Mouse (Mus musculus) layer of hippocampus, adult 11-12 months (tissue): ENCODE data around the gene Ppard.

ENCODE experiments used
- DNase-seq: peaks from one replicate; pipeline ENCODE4 v3.0.0; 2022; ENCODE audit warnings: low spot score

Ppard gene

DNA sequence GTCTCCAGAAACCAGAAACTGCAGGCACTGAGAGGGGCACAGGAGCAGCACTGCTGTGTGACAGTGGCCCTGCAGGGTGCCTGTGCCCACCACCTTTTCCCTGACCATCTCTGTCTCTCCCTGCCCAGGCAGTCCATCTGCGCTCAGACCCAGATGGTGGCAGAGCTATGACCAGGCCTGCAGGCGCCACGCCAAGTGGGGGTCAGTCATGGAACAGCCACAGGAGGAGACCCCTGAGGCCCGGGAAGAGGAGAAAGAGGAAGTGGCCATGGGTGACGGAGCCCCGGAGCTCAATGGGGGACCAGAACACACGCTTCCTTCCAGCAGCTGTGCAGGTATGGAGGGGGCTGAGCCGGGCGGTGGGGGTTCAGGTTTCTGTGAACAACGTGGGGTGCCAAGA, 53.6 kb downstream of the Ppard start:
- DNase-seq = no peak

DNA sequence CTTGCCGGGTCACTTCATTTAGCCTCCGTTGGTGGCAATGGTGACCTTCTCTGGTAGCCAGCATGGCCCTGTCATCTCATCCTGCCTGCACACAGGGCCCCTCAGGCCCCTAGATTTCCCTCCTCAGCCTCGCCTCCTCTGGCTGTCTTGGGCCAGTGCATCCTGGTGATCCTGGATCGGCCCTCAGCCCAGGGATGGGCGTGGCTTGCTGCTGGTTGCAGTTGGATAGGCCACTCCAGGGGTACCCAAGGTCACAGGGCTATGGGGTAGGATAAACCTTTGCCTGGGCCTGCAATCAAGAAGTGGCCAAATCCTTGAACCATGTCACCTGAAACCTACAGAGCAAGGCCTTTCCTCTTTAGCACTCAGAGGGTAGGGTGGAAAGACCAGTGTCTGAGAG, 54.5 kb downstream of the Ppard start:
- DNase-seq = no peak

DNA sequence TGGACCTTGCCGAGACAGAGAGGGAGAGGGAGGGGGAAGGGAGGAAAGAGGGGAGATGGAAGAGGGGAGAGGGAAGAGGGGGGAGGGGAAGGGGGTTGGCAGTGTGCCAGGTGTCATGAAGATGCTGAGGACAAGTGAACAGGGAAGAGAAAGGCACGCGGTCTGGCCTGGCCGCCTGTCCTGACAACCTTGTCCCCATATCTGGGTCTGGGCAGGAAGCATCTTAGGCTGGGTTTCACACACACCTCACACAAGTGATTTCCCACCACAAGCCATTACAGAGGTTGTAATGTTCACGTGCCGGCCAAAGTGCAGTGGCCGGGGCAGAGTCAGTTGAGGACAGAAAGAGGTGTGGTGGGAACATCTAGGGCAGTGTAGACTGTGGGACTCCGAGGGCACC, 55.1 kb downstream of the Ppard start:
- DNase-seq = no peak

DNA sequence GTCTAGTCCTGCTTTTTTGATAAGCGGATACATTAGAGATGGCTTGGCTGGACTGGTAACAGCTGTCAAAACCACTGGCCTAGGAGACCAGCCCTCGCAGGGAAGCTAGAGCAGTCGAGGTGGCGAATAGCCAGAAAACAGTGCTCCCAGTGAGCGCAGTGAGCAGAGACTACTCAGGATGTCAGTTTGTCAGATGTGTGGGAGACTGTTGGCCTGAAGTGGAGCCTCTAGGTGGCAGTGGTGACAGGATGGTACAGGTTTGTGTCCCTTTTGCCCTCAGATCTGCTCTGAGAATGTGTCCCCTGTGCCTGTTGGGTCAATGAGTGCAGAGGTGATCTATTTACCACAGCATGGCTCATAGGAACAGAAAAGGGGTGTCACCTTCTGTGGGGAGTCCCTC, 55.5 kb downstream of the Ppard start:
- no peak for DNase-seq

DNA sequence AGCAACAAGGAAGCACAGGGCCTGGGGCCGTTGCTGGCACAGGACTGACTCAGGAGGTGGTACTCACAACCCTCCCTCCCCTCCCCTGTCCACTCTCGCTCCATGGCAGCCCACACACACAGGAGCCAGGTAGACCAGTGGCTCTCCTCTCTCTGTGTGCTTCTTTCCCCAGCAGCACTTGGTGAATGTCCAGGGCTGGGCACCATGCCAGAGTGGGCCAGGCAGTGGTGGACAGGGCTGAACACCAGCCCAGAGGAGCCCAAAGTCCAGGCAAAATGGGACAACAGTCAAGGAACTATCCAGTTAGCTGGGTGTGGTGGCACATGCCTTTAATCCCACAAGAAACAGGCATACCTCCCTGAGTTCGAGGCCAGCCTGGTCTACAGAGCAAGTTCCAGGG, 57.8 kb downstream of the Ppard start:
- DNase-seq = peak; percentile 61

DNA sequence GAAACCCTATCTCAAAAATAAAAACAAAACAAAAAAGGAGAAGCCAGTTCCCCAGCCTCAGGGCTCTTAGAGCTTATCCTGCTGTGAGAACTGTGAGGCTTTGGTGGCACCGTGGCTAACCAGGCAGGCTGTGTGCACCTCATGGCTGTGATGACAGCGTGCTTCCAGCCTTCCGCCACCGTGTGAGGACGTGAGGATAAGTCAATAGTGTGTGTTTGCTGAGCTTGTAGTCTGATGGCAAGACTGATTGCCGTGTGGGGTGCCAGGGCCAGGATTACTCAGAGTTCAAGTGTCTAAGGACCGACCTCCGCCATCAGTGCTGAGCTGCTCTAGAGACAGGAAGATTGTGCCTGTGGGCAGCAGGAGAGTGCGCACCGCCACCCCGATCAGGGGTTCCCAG, 58.2 kb downstream of the Ppard start:
- no peak for DNase-seq

DNA sequence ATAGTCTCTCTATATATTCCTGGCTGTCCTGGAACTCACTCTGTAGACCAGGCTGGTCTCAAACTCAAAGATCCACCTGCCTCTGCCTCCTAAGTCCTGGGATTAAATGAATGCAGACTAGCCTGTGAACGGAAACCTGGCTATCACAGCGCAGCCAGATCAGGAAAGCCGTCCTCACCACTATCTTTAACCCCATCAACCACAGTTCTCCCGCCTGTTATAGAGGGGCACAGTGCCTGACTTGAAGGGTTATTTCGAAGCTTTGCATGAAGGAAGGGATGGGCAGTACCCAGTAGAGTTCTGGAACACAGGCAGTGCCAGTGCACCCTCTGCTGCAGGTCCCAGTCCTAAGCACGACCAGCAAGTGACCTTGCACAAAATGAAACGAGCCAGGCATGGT, 58.8 kb downstream of the Ppard start:
- DNase-seq = no peak

DNA sequence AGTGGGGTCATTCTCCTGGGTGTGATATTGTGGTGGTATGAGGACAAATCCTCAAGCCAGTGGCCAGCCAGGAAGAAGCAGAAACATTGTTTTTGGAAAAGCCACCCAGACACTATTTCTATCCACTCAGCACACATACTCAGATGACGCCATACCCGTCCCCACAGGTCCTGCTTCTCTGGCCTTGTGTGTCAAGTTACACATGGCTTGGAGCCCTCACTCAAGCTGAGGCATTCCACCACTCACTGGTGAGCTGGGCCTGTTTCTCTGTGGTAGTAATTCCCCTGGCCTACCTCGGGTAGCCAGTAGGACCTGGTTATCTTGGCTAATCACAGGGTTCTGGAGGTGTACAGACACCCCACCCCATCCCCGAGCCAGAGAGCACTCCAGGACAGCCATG, 61.2 kb downstream of the Ppard start:
- no peak for DNase-seq

DNA sequence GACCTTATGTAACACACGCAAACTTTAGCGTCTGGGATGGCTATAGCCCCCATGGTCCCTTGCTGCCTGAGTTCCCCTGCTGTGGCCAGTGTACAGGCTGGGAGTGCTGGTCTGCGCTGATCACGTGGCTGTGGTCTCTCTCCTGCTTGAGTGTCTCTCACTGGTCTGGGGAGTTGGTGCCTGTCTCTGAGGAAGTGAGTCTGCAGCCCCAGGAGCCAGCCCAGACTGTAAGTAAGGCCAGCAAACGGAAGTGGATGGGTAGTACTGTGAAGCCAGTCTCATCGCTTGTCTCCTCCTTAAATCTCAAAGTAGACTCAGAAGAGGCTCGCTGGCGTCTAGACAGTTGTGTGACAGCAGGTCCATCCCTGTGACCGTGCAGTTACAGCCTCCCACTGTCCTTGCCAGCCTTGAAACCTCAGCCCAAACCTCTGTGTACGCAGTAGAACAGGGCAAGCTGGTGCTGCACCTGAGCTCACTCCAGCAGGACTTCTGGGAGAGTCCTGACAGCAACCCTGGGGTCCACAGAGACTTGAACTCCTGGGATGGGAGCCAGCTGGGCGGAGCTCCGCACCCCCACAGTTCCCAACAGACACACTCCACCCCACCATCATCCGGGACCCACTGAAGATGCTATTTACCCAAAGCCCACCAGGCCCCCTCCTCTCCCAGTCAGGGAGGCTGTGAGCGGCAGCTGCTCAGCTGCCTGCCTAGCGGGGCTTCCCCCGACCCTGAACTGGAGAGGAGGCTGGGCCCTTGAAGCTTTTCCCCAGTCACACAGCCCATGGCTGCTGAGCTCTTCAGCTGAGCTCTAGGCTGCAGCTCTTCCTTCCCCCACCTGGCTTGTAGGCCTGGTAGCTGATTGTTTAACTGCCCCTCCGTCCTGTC, 62.2 kb downstream of the Ppard start:
- peak; percentile 69 for DNase-seq

DNA sequence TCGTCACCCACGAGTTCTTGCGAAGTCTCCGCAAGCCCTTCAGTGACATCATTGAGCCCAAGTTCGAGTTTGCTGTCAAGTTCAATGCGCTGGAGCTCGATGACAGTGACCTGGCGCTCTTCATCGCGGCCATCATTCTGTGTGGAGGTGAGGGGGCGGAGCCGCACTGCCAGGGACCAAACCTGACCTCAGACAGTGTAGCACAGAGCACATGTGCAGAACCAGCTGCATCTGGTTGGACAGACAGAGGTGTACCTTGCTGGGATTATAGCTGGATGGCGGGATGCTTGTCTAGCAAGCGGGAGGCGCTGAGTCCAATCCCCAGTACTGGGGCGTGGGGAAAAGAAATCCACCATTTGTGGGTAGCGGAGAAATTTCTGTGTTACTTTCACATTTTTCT, 66.4 kb downstream of the Ppard start:
- no peak for DNase-seq

DNA sequence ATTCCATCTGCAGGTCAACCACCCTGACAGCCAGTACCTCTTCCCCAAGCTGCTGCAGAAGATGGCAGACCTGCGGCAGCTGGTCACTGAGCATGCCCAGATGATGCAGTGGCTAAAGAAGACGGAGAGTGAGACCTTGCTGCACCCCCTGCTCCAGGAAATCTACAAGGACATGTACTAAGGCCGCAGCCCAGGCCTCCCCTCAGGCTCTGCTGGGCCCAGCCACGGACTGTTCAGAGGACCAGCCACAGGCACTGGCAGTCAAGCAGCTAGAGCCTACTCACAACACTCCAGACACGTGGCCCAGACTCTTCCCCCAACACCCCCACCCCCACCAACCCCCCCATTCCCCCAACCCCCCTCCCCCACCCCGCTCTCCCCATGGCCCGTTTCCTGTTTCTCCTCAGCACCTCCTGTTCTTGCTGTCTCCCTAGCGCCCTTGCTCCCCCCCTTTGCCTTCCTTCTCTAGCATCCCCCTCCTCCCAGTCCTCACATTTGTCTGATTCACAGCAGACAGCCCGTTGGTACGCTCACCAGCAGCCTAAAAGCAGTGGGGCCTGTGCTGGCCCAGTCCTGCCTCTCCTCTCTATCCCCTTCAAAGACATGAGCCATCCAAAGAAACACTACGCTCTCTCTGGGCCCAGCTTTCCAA, 67.3 kb downstream of the Ppard start:
- no peak for DNase-seq

DNA sequence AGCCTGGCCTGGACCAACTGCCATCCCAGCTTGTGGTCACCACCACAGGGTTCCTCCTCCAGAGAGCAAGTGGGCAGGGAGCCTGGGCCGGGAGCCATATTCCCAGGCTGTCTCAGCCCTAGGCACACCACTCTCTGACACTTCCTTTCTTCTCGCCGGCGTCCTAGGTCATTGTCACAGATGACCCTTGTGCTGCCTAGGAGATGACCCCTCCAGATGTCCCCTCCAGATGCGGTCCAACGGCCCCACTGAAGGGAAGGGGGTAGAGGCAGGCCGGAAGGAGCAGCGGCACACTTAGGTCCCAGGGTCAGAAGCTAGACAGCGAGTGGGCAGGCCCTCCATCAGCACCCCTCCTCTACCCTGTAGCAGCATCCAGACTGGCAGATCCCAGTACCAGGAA, 67.8 kb downstream of the Ppard start:
- DNase-seq = no peak

DNA sequence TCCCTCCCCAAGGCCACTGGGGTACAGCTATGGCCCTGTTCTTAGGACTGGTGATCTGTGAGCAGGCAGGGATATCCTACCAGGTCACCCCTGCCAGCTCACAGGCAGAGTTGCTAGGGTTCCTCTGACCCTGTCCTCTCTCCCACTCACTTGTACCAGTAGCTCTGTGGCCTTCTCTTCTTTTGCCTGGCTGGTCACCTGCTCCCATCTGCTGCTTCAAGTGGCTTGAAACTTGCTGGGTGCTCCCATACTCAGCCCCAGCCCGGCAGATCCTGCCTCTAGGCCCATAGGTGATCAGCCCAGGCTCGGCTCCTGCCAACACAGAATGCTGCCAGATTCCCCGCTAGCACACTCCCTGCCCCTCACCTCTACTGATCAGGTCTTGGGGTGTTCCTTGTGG, 68.3 kb downstream of the Ppard start:
- DNase-seq = no peak

DNA sequence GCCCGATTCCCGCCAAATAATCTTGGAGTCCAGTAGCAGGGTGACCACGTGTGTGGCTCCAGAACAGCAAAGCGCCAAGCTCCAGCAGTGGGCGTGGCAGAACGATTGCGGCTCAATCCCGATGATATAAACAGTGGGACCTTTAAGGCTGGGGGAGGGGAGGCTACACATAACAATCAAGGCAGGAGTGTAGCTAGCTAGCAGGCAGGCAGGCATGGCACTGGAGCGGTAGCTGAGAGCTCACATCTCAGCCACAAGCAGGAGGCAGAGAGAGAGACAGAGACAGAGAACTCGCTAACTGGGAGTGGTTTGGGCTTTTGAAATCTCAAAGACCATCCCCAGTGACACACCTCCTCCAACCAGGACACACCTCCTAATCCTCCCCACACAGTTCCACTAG, 72.7 kb downstream of the Ppard start:
- DNase-seq = no peak

DNA sequence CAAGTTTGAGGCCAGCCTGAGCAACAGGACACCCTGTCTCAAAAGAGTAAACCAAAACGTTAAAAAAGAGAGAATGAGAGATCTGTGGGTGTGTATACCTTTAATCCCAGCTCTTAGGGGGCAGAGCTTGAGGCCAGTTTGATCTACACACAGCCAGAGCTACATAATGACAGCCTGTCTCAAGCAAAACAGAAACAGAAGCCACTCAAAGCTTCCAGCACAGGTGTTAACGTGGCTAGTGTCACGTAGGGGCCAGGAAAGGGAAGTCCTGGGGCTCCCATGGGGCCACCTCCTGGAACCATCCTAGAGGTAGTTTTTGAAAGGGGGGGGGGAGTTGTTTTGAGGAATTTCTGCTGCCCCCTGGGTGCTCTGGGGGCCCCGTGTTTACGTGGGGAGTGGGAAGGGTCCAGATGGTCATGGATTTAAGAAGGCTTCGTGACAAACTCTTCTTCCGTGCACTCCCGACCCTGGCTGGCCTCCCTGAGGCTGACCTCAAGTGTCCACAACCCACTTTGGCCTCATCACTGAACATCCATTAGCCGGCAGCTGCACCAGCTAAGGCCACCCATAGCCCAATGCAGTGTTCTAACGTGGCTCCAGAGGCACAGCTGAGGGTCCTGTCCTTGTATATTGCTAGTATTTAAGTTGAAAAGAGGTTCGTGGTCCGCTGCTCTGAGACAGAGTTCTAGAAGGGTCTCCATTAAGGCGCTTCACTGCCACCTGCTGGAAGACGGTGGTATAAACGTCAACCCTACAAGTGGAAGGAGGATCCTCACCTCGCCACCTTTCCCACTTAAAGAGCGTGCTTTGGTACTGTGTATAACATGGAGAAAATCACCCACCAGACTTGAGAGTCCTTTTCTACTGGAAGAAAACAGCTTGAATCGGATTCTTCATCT, 76.0 kb downstream of the Ppard start:
- DNase-seq = peak; percentile 93

DNA sequence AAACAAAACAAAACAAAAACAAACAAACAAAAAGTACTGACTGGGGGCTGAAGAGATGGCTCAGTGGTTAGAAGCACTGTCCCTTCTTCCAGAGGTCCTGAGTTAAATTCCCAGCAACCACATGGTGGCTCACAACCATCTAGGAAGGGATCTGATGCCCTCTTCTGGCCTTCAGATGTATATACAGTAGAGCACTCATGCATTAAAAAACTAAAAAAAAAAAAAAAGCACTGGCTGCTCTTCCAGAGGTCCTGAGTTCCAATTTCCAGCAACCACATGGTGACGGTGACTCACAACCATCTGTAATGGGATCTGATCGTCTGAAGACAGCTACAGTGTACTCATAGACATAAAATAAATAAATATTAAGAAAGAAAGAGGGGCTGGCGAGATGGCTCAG, 78.3 kb downstream of the Ppard start:
- no peak for DNase-seq

DNA sequence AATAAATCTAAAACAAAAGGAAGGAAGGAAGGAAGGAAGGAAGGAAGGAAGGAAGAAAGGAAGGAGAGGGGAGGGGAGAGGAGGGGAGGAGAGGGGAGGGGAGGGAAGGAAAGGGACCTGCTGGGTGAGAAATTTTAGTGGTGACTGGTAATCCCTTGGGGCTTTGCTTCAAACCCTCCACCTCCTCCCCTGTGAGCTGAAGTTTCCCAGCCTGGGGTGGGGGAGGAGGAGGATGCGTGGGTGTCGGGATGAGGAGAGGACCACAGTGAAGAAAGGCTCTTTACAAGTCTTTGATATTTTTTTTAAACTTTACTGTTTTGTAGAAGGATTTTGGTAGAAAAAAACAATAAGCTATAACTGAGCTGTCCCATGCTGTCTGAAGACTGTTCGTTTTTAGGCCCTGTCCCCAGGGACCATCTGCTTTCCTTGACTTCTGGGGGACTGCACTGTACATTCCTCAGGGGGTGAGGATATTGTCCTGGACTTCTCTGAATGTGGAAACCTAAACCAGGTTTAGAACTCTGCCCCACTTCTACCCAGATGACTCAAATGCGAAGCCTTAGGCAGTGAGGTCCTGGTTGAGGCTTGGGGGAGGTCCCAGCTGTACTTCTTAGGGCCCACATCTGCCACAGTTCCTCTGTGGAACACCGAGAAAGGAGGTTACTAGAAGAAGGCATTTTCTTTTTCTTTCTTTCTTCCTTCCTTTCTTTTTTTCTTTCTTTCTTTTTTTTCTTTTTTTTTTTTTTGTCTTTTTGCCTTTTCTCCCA, 79.0 kb downstream of the Ppard start:
- DNase-seq = no peak

DNA sequence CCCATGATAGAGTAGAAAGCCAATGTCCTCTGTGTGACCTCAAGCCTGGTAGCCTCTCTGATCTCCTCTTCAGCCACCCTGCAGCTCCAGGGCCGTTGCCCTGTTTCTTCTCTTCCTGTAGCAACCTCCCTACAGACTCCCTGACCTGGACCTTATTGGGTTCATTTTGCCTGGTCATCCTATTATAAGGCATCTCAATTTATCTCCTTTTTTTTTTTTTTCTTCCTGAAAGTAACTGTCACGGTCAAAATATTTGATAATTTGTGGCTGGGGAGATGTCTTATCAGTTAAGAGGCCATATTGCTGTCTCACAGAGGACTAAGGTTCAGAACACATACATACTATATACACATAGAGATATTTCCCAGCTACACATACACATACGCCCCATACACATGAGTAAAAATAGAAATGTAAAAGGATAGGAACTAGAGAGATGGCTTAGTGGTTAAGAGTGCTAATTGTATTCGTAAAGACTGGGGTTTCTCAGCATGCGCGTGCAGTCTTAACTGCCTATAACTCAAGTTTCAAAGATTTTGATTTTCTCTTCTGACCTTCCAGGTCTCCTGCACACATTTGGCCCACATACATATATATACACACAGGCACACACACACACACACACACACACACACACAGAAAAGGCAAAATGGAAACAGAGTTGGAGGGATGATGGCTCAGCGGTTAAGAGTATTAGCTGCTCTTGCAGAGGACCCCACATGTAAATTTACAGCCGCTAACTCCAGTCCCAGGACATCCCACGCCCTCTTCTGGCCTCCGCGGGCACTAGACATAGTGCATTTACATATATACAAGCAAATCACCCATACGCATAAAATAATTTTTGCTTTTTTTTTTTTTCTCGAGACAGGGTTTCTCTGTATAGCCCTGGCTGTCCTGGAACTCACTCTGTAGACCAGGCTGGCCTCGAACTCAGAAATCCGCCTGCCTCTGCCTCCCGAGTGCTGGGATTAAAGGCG, 80.0 kb downstream of the Ppard start:
- no peak for DNase-seq

DNA sequence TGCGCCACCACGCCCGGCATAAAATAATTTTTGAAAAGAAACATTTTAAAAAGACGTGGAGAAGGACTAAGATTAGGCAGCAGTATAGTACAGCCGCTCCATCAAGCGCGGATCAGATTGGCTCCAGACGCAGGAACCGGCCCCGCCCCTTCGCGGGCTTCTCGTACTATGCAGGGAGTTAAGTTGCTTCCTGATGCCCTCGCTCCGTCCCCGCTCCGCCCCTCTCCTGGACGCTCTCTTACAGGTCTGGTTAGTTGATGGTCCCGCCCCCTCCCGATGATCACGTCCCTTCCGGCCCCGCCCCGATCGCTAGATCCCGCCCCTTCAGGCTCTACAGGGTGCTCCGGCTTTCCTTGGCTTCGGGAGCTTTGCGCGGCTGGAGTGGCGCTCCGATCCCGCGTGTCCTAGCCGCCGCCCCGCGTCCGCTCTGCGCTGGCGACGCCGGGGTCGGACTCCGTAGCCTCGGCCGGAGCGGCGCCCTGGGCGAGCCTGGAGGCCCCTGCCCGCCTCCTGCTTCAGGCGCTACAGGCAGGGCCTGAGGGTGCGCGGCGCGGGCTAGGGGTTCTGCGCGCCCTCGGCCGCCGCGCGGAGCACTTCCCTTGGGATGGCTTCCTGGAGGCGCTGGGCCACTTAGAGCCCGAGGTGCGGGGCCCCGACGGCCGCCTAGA, 80.8 kb downstream of the Ppard start, which contains the start of gene Fance:
Fance (plus strand) TSS at position 308 of the 668 bp plus-strand sequence.
- peak; percentile 96 for DNase-seq

DNA sequence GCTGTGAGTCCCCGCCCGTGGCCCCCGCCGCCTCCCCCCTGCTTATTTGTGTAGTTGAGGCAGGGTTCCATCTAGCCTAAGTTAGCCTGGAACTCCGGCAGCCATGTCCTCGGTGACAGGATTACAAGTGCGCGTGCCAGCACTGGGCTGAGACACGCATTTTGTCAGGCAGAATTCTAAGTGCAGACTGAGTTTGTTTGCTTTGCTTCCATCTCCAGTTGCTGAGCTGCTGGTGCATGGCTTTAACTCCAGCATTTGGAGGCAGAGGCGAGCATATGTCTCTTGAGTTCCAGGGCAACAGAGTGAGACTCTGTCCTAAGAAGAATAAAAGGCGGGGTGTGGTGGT, 81.4 kb downstream of the Ppard start:
- no peak for DNase-seq
